Mouse (Mus musculus): ENCODE measurements at regions not wholly inside any gene's neighbourhood (a gene's known extent, or its start where the extent isn't known, plus 50 kb on each side); places are given as distances from the start of the nearest gene placed in this dataset.

GRCm38 (mm10) chr9:46740496-46740895 lies 258.0 kb upstream of the Gm4791 start:
- TF ChIP-seq FOSL1 (IDR thresholded peaks at IDR 0.05; ENCODE audit: insufficient read depth, low read length, poor library complexity, severe bottlenecking) (no peak), CEBPB (IDR thresholded peaks at IDR 0.05; ENCODE audit: low read depth) (no peak), MYOG (IDR thresholded peaks at IDR 0.05; ENCODE audit: control insufficient read depth, extremely low read depth, insufficient read length) (no peak), CTCF (IDR thresholded peaks at IDR 0.05; ENCODE audit: control insufficient read depth, insufficient read depth, insufficient read length) (no peak), MYOD1 (IDR thresholded peaks at IDR 0.05; ENCODE audit: control insufficient read depth, insufficient read length, low read depth) (no peak), USF1 (IDR thresholded peaks at IDR 0.05; ENCODE audit: low read depth) (no peak), MAX (IDR thresholded peaks at IDR 0.05) (no peak)
- H3K4me3 ChIP-seq (ENCODE audit: insufficient read depth, poor library complexity, severe bottlenecking) = no peak overlapping the region

DNA sequence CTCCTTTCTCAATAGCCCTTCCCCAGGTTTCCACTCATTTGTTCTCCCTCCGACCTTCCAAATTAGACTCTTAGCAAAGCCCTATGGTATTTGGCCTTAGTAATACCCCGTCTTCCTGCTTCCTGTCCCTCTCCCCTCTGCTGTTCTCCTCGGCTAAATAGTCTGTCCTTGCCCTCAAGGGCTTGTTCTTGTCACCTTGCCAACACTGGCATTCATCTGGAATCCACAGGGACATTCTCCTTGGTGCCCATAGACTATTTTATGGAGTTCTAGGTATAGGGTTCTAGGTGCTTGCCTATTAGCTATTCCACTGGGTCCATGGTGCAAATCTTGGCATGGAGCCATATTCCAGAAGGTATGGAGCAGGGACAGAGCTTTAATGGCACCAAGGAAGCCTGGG lies 259.2 kb upstream of the Gm4791 start:
- no peaks in the 10 kb centered on the region for H3K27me3 ChIP-seq (ENCODE audit: control insufficient read depth, insufficient read depth, insufficient read length)
- H3K4me3 ChIP-seq (ENCODE audit: insufficient read depth, poor library complexity, severe bottlenecking) = no peak overlapping the region
- no peaks in the 10 kb centered on the region for H3K79me3 ChIP-seq (ENCODE audit: low read depth)
- TF ChIP-seq MYOG (IDR thresholded peaks at IDR 0.05; ENCODE audit: control insufficient read depth, extremely low read depth, insufficient read length) (no peak), MYOD1 (IDR thresholded peaks at IDR 0.05; ENCODE audit: control insufficient read depth, insufficient read length, low read depth) (no peak), CEBPB (IDR thresholded peaks at IDR 0.05; ENCODE audit: low read depth) (no peak), FOSL1 (IDR thresholded peaks at IDR 0.05; ENCODE audit: insufficient read depth, low read length, poor library complexity, severe bottlenecking) (no peak), CTCF (IDR thresholded peaks at IDR 0.05; ENCODE audit: control insufficient read depth, insufficient read depth, insufficient read length) (no peak), USF1 (IDR thresholded peaks at IDR 0.05; ENCODE audit: low read depth) (no peak)
- H3K36me3 ChIP-seq (ENCODE audit: control insufficient read depth, insufficient read depth) = no peaks in the 10 kb centered on the region
- no peak overlapping the region for H3ac ChIP-seq (ENCODE audit: control insufficient read depth, insufficient read length, low read depth)
- no peaks in the 10 kb centered on the region for H3K79me2 ChIP-seq (ENCODE audit: control insufficient read depth, insufficient read depth)

More at GRCm38 (mm10) chr9:46740496-46740895, 258.0 kb upstream of the Gm4791 start:
- Histone ChIP-seq H3K79me3 (ENCODE audit: low read depth) (no peaks in the 10 kb centered on the region), H3ac (ENCODE audit: control insufficient read depth, insufficient read length, low read depth) (no peak overlapping the region), H3K79me2 (ENCODE audit: control insufficient read depth, insufficient read depth) (no peaks in the 10 kb centered on the region), H3K27me3 (ENCODE audit: control insufficient read depth, insufficient read depth, insufficient read length) (no peaks in the 10 kb centered on the region), H3K36me3 (ENCODE audit: control insufficient read depth, insufficient read depth) (no peaks in the 10 kb centered on the region)

- no peak for TF ChIP-seq MYOG (IDR thresholded peaks at IDR 0.05; ENCODE audit: control insufficient read depth, extremely low read depth, insufficient read length)
- TF ChIP-seq MAX (IDR thresholded peaks at IDR 0.05) = no peak
- no peak for TF ChIP-seq CEBPB (IDR thresholded peaks at IDR 0.05; ENCODE audit: low read depth)
- TF ChIP-seq USF1 (IDR thresholded peaks at IDR 0.05; ENCODE audit: low read depth) = no peak
- no peak for TF ChIP-seq MYOD1 (IDR thresholded peaks at IDR 0.05; ENCODE audit: control insufficient read depth, insufficient read length, low read depth)
- TF ChIP-seq CTCF (IDR thresholded peaks at IDR 0.05; ENCODE audit: control insufficient read depth, insufficient read depth, insufficient read length) = no peak
- no peak for TF ChIP-seq FOSL1 (IDR thresholded peaks at IDR 0.05; ENCODE audit: insufficient read depth, low read length, poor library complexity, severe bottlenecking)
- Histone ChIP-seq H3K36me3 (ENCODE audit: control insufficient read depth, insufficient read depth) (no peaks in the 10 kb centered on the region), H3K79me2 (ENCODE audit: control insufficient read depth, insufficient read depth) (no peaks in the 10 kb centered on the region), H3K4me3 (ENCODE audit: insufficient read depth, poor library complexity, severe bottlenecking) (no peak overlapping the region), H3K79me3 (ENCODE audit: low read depth) (no peaks in the 10 kb centered on the region), H3K27me3 (ENCODE audit: control insufficient read depth, insufficient read depth, insufficient read length) (no peaks in the 10 kb centered on the region), H3ac (ENCODE audit: control insufficient read depth, insufficient read length, low read depth) (no peak overlapping the region)
Observed at GRCm38 (mm10) chr9:46738634-46739033, 259.9 kb upstream of the Gm4791 start.

- Histone ChIP-seq H3K4me3 (ENCODE audit: insufficient read depth, poor library complexity, severe bottlenecking) (no peak overlapping the region), H3ac (ENCODE audit: control insufficient read depth, insufficient read length, low read depth) (no peak overlapping the region), H3K27me3 (ENCODE audit: control insufficient read depth, insufficient read depth, insufficient read length) (no peaks in the 10 kb centered on the region), H3K79me2 (ENCODE audit: control insufficient read depth, insufficient read depth) (no peaks in the 10 kb centered on the region), H3K79me3 (ENCODE audit: low read depth) (no peaks in the 10 kb centered on the region), H3K36me3 (ENCODE audit: control insufficient read depth, insufficient read depth) (no peaks in the 10 kb centered on the region)
- TF ChIP-seq FOSL1 (IDR thresholded peaks at IDR 0.05; ENCODE audit: insufficient read depth, low read length, poor library complexity, severe bottlenecking) (no peak), MYOG (IDR thresholded peaks at IDR 0.05; ENCODE audit: control insufficient read depth, extremely low read depth, insufficient read length) (no peak), MAX (IDR thresholded peaks at IDR 0.05) (no peak), CTCF (IDR thresholded peaks at IDR 0.05; ENCODE audit: control insufficient read depth, insufficient read depth, insufficient read length) (no peak), MYOD1 (IDR thresholded peaks at IDR 0.05; ENCODE audit: control insufficient read depth, insufficient read length, low read depth) (no peak), USF1 (IDR thresholded peaks at IDR 0.05; ENCODE audit: low read depth) (no peak), CEBPB (IDR thresholded peaks at IDR 0.05; ENCODE audit: low read depth) (no peak)
Observed at GRCm38 (mm10) chr9:46738056-46738455, 260.5 kb upstream of the Gm4791 start.

- Histone ChIP-seq H3K27me3 (ENCODE audit: control insufficient read depth, insufficient read depth, insufficient read length) (no peaks in the 10 kb centered on the region), H3ac (ENCODE audit: control insufficient read depth, insufficient read length, low read depth) (no peak overlapping the region), H3K79me3 (ENCODE audit: low read depth) (no peaks in the 10 kb centered on the region), H3K79me2 (ENCODE audit: control insufficient read depth, insufficient read depth) (no peaks in the 10 kb centered on the region), H3K36me3 (ENCODE audit: control insufficient read depth, insufficient read depth) (no peaks in the 10 kb centered on the region), H3K4me3 (ENCODE audit: insufficient read depth, poor library complexity, severe bottlenecking) (no peak overlapping the region)
- TF ChIP-seq USF1 (IDR thresholded peaks at IDR 0.05; ENCODE audit: low read depth) = no peak
- no peak for TF ChIP-seq CTCF (IDR thresholded peaks at IDR 0.05; ENCODE audit: control insufficient read depth, insufficient read depth, insufficient read length)
- no peak for TF ChIP-seq MAX (IDR thresholded peaks at IDR 0.05)
- TF ChIP-seq CEBPB (IDR thresholded peaks at IDR 0.05; ENCODE audit: low read depth) = no peak
- TF ChIP-seq FOSL1 (IDR thresholded peaks at IDR 0.05; ENCODE audit: insufficient read depth, low read length, poor library complexity, severe bottlenecking) = no peak
- no peak for TF ChIP-seq MYOG (IDR thresholded peaks at IDR 0.05; ENCODE audit: control insufficient read depth, extremely low read depth, insufficient read length)
- no peak for TF ChIP-seq MYOD1 (IDR thresholded peaks at IDR 0.05; ENCODE audit: control insufficient read depth, insufficient read length, low read depth)
Observed at GRCm38 (mm10) chr9:46737446-46737845, 261.1 kb upstream of the Gm4791 start.

DNA sequence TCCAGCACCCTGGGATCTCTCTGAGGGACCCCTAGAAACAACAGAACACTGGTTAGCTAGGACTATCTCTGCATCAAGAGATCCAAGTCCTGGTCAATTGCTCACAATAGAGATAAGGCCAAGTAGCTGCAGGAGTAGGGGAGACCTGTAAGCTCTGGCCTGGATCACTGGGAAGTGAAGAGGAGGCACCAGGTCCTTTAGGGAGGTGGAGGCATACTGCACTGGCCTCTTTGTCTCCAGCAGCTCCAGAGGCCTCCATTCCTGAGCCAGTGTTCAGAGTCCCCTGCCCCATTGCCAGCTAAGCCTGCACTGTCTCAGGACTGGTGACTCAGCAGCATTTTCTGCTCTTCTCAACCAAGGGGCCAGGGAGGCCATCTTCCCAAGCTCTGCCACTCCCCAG lies 262.3 kb upstream of the Gm4791 start:
- H3K36me3 ChIP-seq (ENCODE audit: control insufficient read depth, insufficient read depth) = no peaks in the 10 kb centered on the region
- no peaks in the 10 kb centered on the region for H3K79me2 ChIP-seq (ENCODE audit: control insufficient read depth, insufficient read depth)
- TF ChIP-seq USF1 (IDR thresholded peaks at IDR 0.05; ENCODE audit: low read depth) (no peak), MYOG (IDR thresholded peaks at IDR 0.05; ENCODE audit: control insufficient read depth, extremely low read depth, insufficient read length) (no peak), MYOD1 (IDR thresholded peaks at IDR 0.05; ENCODE audit: control insufficient read depth, insufficient read length, low read depth) (no peak), CEBPB (IDR thresholded peaks at IDR 0.05; ENCODE audit: low read depth) (no peak), FOSL1 (IDR thresholded peaks at IDR 0.05; ENCODE audit: insufficient read depth, low read length, poor library complexity, severe bottlenecking) (no peak), CTCF (IDR thresholded peaks at IDR 0.05; ENCODE audit: control insufficient read depth, insufficient read depth, insufficient read length) (no peak), MAX (IDR thresholded peaks at IDR 0.05) (no peak)
- H3ac ChIP-seq (ENCODE audit: control insufficient read depth, insufficient read length, low read depth) = no peak overlapping the region
- no peak overlapping the region for H3K4me3 ChIP-seq (ENCODE audit: insufficient read depth, poor library complexity, severe bottlenecking)
- no peaks in the 10 kb centered on the region for H3K27me3 ChIP-seq (ENCODE audit: control insufficient read depth, insufficient read depth, insufficient read length)
- no peaks in the 10 kb centered on the region for H3K79me3 ChIP-seq (ENCODE audit: low read depth)
